Comparison of ENCODE assay signal across 9 mouse cellular contexts in the genomic region with DNA sequence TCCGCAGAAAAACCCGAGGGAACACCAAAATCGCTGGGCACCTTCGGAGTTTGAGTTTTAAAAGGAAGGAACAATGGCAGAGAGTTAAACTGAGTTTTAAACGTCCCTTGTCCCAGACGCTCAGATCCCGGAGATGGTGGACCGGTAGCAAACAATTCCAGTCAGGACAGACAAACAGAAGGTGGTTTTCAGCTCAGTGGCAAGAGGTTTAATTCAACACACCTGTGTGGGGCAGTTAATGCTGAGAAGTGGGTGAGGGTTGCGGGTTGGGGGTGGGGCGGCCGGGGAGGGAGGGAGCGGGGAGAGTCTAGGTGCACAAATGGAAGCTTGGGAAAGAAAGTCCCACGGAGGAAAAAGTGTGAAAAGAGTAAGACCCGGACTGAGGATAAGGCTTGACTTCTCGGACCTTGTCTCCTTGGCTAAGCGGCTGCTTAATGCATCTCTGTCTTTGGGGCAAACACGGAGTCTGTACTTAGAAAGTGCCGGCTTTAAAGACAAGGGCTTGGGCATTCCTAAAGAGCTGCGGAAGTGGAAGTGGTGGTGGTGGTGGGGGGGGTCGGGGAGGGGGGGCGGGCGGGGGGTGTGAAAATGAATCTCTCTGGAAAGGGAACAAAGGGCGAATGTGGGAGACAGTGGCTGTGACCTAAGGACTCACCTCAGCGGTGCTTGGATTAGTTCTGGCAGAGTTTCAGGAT. TPM values are rescaled to one million over a fixed set of nuclear protein-coding genes. Genes with fewer than 3 reads are reported as not detected.
A peak's percentile ranks its signal among the peaks of the same experiment; 100 is the strongest.
DNase-seq lines count a peak whose midpoint lies in the region; ATAC-seq and TF ChIP-seq lines count a peak whose summit lies in the region.
"Had no signal": no experiment of that assay in that cellular context is flagged by ENCODE, and none has a peak within 500 bp of the region (broad histone marks: within the 10 kb centered on the region; RNA-seq: fewer than 3 reads in every experiment).

No protein-coding gene starts in this region.

- peaks cover 10% of the 10 kb centered on the region; the same call in 1 of the 2 replicates for H3K4me1 ChIP-seq in hindbrain, embryonic 12.5 days
- no peaks in the 10 kb centered on the region; the same call in 1 of the 2 replicates for H3K4me1 ChIP-seq in midbrain, embryonic 11.5 days (ENCODE audit: control insufficient read depth, insufficient read depth, low read length)

- ATAC-seq in hindbrain, embryonic 12.5 days (ENCODE audit: low FRiP score): peak; percentile 40; the same call in 1 of the 2 replicates
- ATAC-seq in midbrain, embryonic 11.5 days (ENCODE audit: low FRiP score): peak; percentile 57

- under 1% methylated on average over 24 of the region's 24 CpGs for WGBS in hindbrain, embryonic 12.5 days
- WGBS in midbrain, embryonic 11.5 days: under 1% methylated on average over 20 of the region's 24 CpGs

- no peak overlapping the region for H3K27ac ChIP-seq in gastrocnemius, adult 2 months
- H3K27ac ChIP-seq in hindbrain, embryonic 12.5 days: no peak overlapping the region
- H3K27ac ChIP-seq in midbrain, embryonic 11.5 days (ENCODE audit: low read depth, low read length): no peak overlapping the region
- H3K27ac ChIP-seq: macrophage had no signal

- H3K4me2 ChIP-seq in hindbrain, embryonic 12.5 days (replicated peaks): peak overlapping the region; percentile 70
- H3K4me2 ChIP-seq in midbrain, embryonic 11.5 days: peak overlapping the region; percentile 48

- TF ChIP-seq CTCF in gastrocnemius, adult 2 months (IDR thresholded peaks at IDR 0.05): no peak
- no peak for TF ChIP-seq CTCF in brain, embryonic 14.5 days (IDR thresholded peaks at IDR 0.05; ENCODE audit: borderline replicate concordance, extremely low read depth, insufficient read depth, insufficient read length)

- no peaks in the 10 kb centered on the region for H3K36me3 ChIP-seq in hindbrain, embryonic 12.5 days
- no peaks in the 10 kb centered on the region for H3K36me3 ChIP-seq in midbrain, embryonic 11.5 days (ENCODE audit: control insufficient read depth, insufficient read depth, low read length)

- no peaks in the 10 kb centered on the region for H3K9me3 ChIP-seq in hindbrain, embryonic 12.5 days (replicated peaks)
- no peaks in the 10 kb centered on the region for H3K9me3 ChIP-seq in midbrain, embryonic 11.5 days (ENCODE audit: control insufficient read depth, low read length)

- H3K9ac ChIP-seq in hindbrain, embryonic 12.5 days: peak overlapping the region; percentile 54
- H3K9ac ChIP-seq in midbrain, embryonic 11.5 days (ENCODE audit: low read length): peak overlapping the region; percentile 29; the same call in 1 of the 2 replicates

- H3K4me3 ChIP-seq in gastrocnemius, adult 2 months: peak overlapping the region; percentile 54
- H3K4me3 ChIP-seq in hindbrain, embryonic 12.5 days: peak overlapping the region; percentile 32
- peak overlapping the region; percentile 25 for H3K4me3 ChIP-seq in midbrain, embryonic 11.5 days (ENCODE audit: low read depth, low read length)

- TF ChIP-seq POLR2A in brain, embryonic 14.5 days (IDR thresholded peaks at IDR 0.05; ENCODE audit: borderline replicate concordance, extremely low read depth, insufficient read depth, insufficient read length, poor library complexity, severe bottlenecking): no peak

- peaks cover 4% of the 10 kb centered on the region for H3K27me3 ChIP-seq in hindbrain, embryonic 12.5 days
- no peaks in the 10 kb centered on the region for H3K27me3 ChIP-seq in midbrain, embryonic 11.5 days (ENCODE audit: control insufficient read depth, insufficient read depth, low read length)

- no peak for DNase-seq in gastrocnemius, adult 2 months
- DNase-seq in gastrocnemius, postnatal 14 days: no peak
- peak; percentile 18 for DNase-seq in brain, embryonic 14.5 days (ENCODE audit: low read depth)
- peak; percentile 90 for DNase-seq in midbrain, embryonic 11.5 days (ENCODE audit: low spot score, missing footprints)
- no peak for DNase-seq in right cerebral cortex, postnatal 36 days (ENCODE audit: low spot score in 2 of 2)
- DNase-seq in thymus, postnatal 14 days: no peak
- DNase-seq in right cerebral cortex, adult 2 months (ENCODE audit: low spot score in 2 of 2): no peak

- intact Hi-C loops in gastrocnemius, adult 2 months (cut with DNase I): no loop called here
- intact Hi-C loops in gastrocnemius, postnatal 14 days (cut with DNase I; ENCODE audit: low total_unique reads): no loop called here

RNA-seq across cellular contexts. Expression of gene Hist4h4, which starts 10.2 kb away (rescaled TPM):
- 1 to 10 TPM; 4.2 to 4.5 TPM for total RNA-seq in gastrocnemius, adult 2 months (2021)
- 10 to 100 TPM; 10.8 to 11.4 TPM for total RNA-seq in gastrocnemius, postnatal 14 days (2021)
- polyA plus RNA-seq in brain, embryonic 14.5 days (2012; rRNA removed): 1.5 and 1.7 TPM in 2 replicates
- 0.51 and 0.72 TPM in 2 replicates for polyA plus RNA-seq in hindbrain, embryonic 12.5 days (2016; fragmentation: Nextera tagmentation; extraction: Ambion mirVana)
- 0.55 and 0.67 TPM in 2 replicates for polyA plus RNA-seq in midbrain, embryonic 11.5 days (2014; fragmentation: Nextera tagmentation; extraction: Ambion mirVana)
- polyA plus RNA-seq: macrophage had no signal

RNA-seq across cellular contexts. Expression of gene Gucy2c, which starts 12.4 kb away (rescaled TPM):
- total RNA-seq in gastrocnemius, adult 2 months (2021): not detected
- total RNA-seq in gastrocnemius, postnatal 14 days (2021): not detected
- polyA plus RNA-seq in brain, embryonic 14.5 days (2012; rRNA removed): 0.26 and 0.34 TPM in 2 replicates
- 0.05 and 0.10 TPM in 2 replicates for polyA plus RNA-seq in hindbrain, embryonic 12.5 days (2016; fragmentation: Nextera tagmentation; extraction: Ambion mirVana)
- 0.10 and 0.18 TPM in 2 replicates for polyA plus RNA-seq in midbrain, embryonic 11.5 days (2014; fragmentation: Nextera tagmentation; extraction: Ambion mirVana)
- polyA plus RNA-seq: macrophage had no signal

RNA-seq across cellular contexts. Expression of gene H2afj, which starts 14.1 kb away (rescaled TPM):
- total RNA-seq in gastrocnemius, adult 2 months (2021): 10 to 100 TPM; 12.4 to 13.8 TPM
- 10 to 100 TPM; 12.7 to 18.5 TPM for total RNA-seq in gastrocnemius, postnatal 14 days (2021)
- polyA plus RNA-seq in brain, embryonic 14.5 days (2012; rRNA removed): 76.9 and 114 TPM in 2 replicates
- polyA plus RNA-seq in hindbrain, embryonic 12.5 days (2016; fragmentation: Nextera tagmentation; extraction: Ambion mirVana): 115 and 121 TPM in 2 replicates
- polyA plus RNA-seq in midbrain, embryonic 11.5 days (2014; fragmentation: Nextera tagmentation; extraction: Ambion mirVana): 94.5 and 107 TPM in 2 replicates

RNA-seq across cellular contexts. Expression of gene BC049715, which starts 33.4 kb away (rescaled TPM):
- under 1 TPM in 1 of 2 experiments, not detected in 1; 0.28 TPM for total RNA-seq in gastrocnemius, adult 2 months (2021)
- total RNA-seq in gastrocnemius, postnatal 14 days (2021): under 1 TPM; 0.10 to 0.35 TPM
- polyA plus RNA-seq in brain, embryonic 14.5 days (2012; rRNA removed): 0.49 and 0.51 TPM in 2 replicates
- polyA plus RNA-seq in hindbrain, embryonic 12.5 days (2016; fragmentation: Nextera tagmentation; extraction: Ambion mirVana): 1.3 and 2.5 TPM in 2 replicates
- 1.1 and 1.2 TPM in 2 replicates for polyA plus RNA-seq in midbrain, embryonic 11.5 days (2014; fragmentation: Nextera tagmentation; extraction: Ambion mirVana)

RNA-seq across cellular contexts. Expression of gene Wbp11, which starts 34.1 kb away (rescaled TPM):
- total RNA-seq in gastrocnemius, adult 2 months (2021): 10 to 100 TPM; 48.4 to 54.7 TPM
- total RNA-seq in gastrocnemius, postnatal 14 days (2021): 10 to 100 TPM; 49.2 to 53.1 TPM
- 64.3 and 81.9 TPM in 2 replicates for polyA plus RNA-seq in brain, embryonic 14.5 days (2012; rRNA removed)
- 112 and 123 TPM in 2 replicates for polyA plus RNA-seq in hindbrain, embryonic 12.5 days (2016; fragmentation: Nextera tagmentation; extraction: Ambion mirVana)
- polyA plus RNA-seq in midbrain, embryonic 11.5 days (2014; fragmentation: Nextera tagmentation; extraction: Ambion mirVana): 149 and 154 TPM in 2 replicates

Comparison
In these comparisons a context has a peak if more than half of its experiments do, and no peak if none do; other contexts are left out.
1. DNase-seq: peak in brain, embryonic 14.5 days (single experiment) and midbrain, embryonic 11.5 days (single experiment); none in gastrocnemius, adult 2 months (single experiment), gastrocnemius, postnatal 14 days (single experiment), right cerebral cortex, postnatal 36 days (0 of 2), thymus, postnatal 14 days (single experiment) and right cerebral cortex, adult 2 months (0 of 2).
2. Peak in every context shown above with its lines, with median percentiles within 50 percentile points of each other: H3K4me3 ChIP-seq.